Mouse (Mus musculus): ENCODE results near the gene Adam22.

- no peak for TF ChIP-seq CTCF (IDR thresholded peaks at IDR 0.05; ENCODE audit: borderline replicate concordance, control insufficient read depth, extremely low read depth, insufficient read depth, low read length, poor library complexity)
- TF ChIP-seq POLR2A (IDR thresholded peaks at IDR 0.05; ENCODE audit: control insufficient read depth, extremely low read depth, insufficient read depth, low read length, poor library complexity) = no peak
Observed at GRCm38 (mm10) chr5:8244696-8245095, 123.3 kb downstream of the Adam22 start.

Measured in thymus, adult 2 months (tissue).